Mouse (Mus musculus) midbrain, embryonic 11.5 days (tissue): ENCODE data around the gene Lrrc74a. TPM values are rescaled to one million over a fixed set of nuclear protein-coding genes. Genes with fewer than 3 reads are reported as not detected.

Experiments used
- ATAC-seq: fragments of 200-750 bp; cut with Nextera tagmentation; 2 replicates; pipeline ENCODE4 v1.8.0; 2017; ENCODE audit warnings: moderate TSS enrichment, moderate library complexity; ENCODE audit not compliant: low FRiP score
- DNase-seq: peaks from one replicate; pipeline ENCODE4 v3.0.0; 2015; ENCODE audit warnings: low spot score; ENCODE audit errors: missing footprints
- H3K27ac ChIP-seq: fragments of 300-500 bp; sonication (generic); 2 replicates; pipeline ENCODE4 v1.5.1; 2014; ENCODE audit warnings: low read depth, low read length
- H3K27me3 ChIP-seq: fragments of 300-500 bp; sonication (generic); 2 replicates; pipeline ENCODE4 v1.6.1; 2014; ENCODE audit warnings: mild to moderate bottlenecking, low read length, moderate library complexity, mixed read lengths; ENCODE audit not compliant: control insufficient read depth, insufficient read depth
- H3K36me3 ChIP-seq: fragments of 300-500 bp; sonication (generic); 2 replicates; pipeline ENCODE4 v1.6.1; 2014; ENCODE audit warnings: mild to moderate bottlenecking, low read length, moderate library complexity, mixed read lengths; ENCODE audit not compliant: control insufficient read depth, insufficient read depth
- H3K4me1 ChIP-seq: fragments of 300-500 bp; sonication (generic); 2 replicates; pipeline ENCODE4 v1.6.1; 2014; ENCODE audit warnings: low read length; ENCODE audit not compliant: control insufficient read depth, insufficient read depth
- H3K4me2 ChIP-seq: fragments of 300-500 bp; sonication (generic); 2 replicates; pipeline ENCODE4 v1.6.1; 2014; ENCODE audit warnings: mild to moderate bottlenecking, moderate library complexity
- H3K4me3 ChIP-seq: fragments of 300-500 bp; sonication (generic); 2 replicates; pipeline ENCODE4 v1.5.1; 2014; ENCODE audit warnings: low read depth, low read length
- H3K9ac ChIP-seq: fragments of 300-500 bp; sonication (generic); 2 replicates; pipeline ENCODE4 v1.6.1; 2014; ENCODE audit warnings: low read length
- H3K9me3 ChIP-seq: fragments of 300-500 bp; sonication (generic); 2 replicates; pipeline ENCODE4 v1.6.1; 2016; ENCODE audit warnings: low read length; ENCODE audit not compliant: control insufficient read depth
- WGBS: fragments of 180-500 bp; shearing (Covaris S2); extraction: QIAGEN DNeasy Blood & Tissue Kit; methylation state at CpG from one replicate; pipeline ENCODE4 v1.1.7; 2014; 5-methylcytosine and 5-hydroxymethylcytosine counted together
- polyA plus RNA-seq: library from polyadenylated mRNA; unstranded; fragments of >200 nt; fragmentation: Nextera tagmentation; extraction: Ambion mirVana; gene quantifications from 2 replicates; pipeline ENCODE4 v1.2.1, GENCODE M21; 2014

Gene Lrrc74a
- polyA plus RNA-seq, 1 experiment from 2014 or later, result not detected

DNA sequence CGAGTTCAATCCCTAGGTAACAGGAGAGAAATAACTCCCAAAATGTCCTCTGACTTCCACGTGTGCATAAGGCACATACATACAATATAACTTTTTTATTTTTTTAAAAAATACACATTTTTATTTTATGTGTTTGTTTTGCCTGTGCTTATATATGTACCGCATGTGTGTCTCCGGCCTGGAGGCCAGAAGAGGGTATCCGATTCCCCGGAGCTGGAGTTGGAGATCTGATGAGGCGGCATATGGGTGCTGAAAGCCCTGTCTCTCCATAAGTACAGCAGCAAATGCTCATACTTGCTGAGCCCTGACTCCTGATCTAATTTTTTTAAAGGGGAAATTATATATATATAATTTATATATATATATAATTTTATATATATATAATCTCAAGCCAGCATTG is 65.6 kb downstream of the Lrrc74a start:
- no peak overlapping the region for H3K27ac ChIP-seq
- H3K27me3 ChIP-seq, result peaks cover 6% of the 10 kb centered on the region
- H3K4me3 ChIP-seq, result no peak overlapping the region
- ATAC-seq (no peak), DNase-seq (no peak)
- no peaks in the 10 kb centered on the region for H3K36me3 ChIP-seq
- 85% methylated on average over 7 of the region's 7 CpGs for WGBS
- no peak overlapping the region for H3K4me2 ChIP-seq
- peaks cover 56% of the 10 kb centered on the region for H3K4me1 ChIP-seq
- no peaks in the 10 kb centered on the region for H3K9me3 ChIP-seq
- H3K9ac ChIP-seq, result no peak overlapping the region

- 18% methylated on average over 4 of the region's 4 CpGs for WGBS
- no peak for DNase-seq
- no peak overlapping the region for H3K4me3 ChIP-seq
- peak overlapping the region; percentile 91 for H3K27ac ChIP-seq
- no peak for ATAC-seq
- H3K9ac ChIP-seq, result peak overlapping the region; percentile 56
- H3K27me3 ChIP-seq, result peaks cover 9% of the 10 kb centered on the region
- peak overlapping the region; percentile 42 for H3K4me2 ChIP-seq
- H3K36me3 ChIP-seq, result no peaks in the 10 kb centered on the region
- H3K9me3 ChIP-seq, result no peaks in the 10 kb centered on the region
- H3K4me1 ChIP-seq, result peaks cover 58% of the 10 kb centered on the region
Observed at GRCm38 (mm10) chr12:86800336-86800735, 66.2 kb downstream of the Lrrc74a start.

- Histone ChIP-seq H3K27me3 (peaks cover 9% of the 10 kb centered on the region), H3K4me1 (peaks cover 60% of the 10 kb centered on the region), H3K4me2 (peak overlapping the region; percentile 42), H3K9ac (peak overlapping the region; percentile 56), H3K36me3 (no peaks in the 10 kb centered on the region), H3K27ac (peak overlapping the region; percentile 91), H3K4me3 (peak overlapping the region; percentile 17; the same call in 1 of the 2 replicates), H3K9me3 (no peaks in the 10 kb centered on the region)
- 0% methylated on average over 7 of the region's 7 CpGs for WGBS
- ATAC-seq (peak; percentile 47; the same call in 1 of the 2 replicates), DNase-seq (no peak)
Observed at GRCm38 (mm10) chr12:86800765-86801147, 66.6 kb downstream of the Lrrc74a start.

- Histone ChIP-seq H3K36me3 (no peaks in the 10 kb centered on the region), H3K4me3 (peak overlapping the region; percentile 17; the same call in 1 of the 2 replicates), H3K27me3 (peaks cover 9% of the 10 kb centered on the region), H3K4me1 (peaks cover 66% of the 10 kb centered on the region), H3K27ac (peak overlapping the region; percentile 91), H3K9me3 (no peaks in the 10 kb centered on the region), H3K4me2 (peak overlapping the region; percentile 42), H3K9ac (peak overlapping the region; percentile 56)
- DNase-seq (peak; percentile 98), ATAC-seq (peak; percentile 82)
- 2% methylated on average over 22 of the region's 23 CpGs for WGBS
Observed at GRCm38 (mm10) chr12:86801148-86802004, 67.2 kb downstream of the Lrrc74a start.

GRCm38 (mm10) chr12:86802005-86802671 is 68.0 kb downstream of the Lrrc74a start:
- H3K9ac ChIP-seq, result peak overlapping the region; percentile 56
- DNase-seq (peak; percentile 93), ATAC-seq (peak; percentile 28; the same call in 1 of the 2 replicates)
- H3K27ac ChIP-seq, result peak overlapping the region; percentile 91
- H3K4me3 ChIP-seq, result no peak overlapping the region
- WGBS, result 3% methylated on average over 17 of the region's 17 CpGs
- peaks cover 74% of the 10 kb centered on the region for H3K4me1 ChIP-seq
- H3K36me3 ChIP-seq, result no peaks in the 10 kb centered on the region
- no peaks in the 10 kb centered on the region for H3K9me3 ChIP-seq
- peaks cover 9% of the 10 kb centered on the region for H3K27me3 ChIP-seq
- H3K4me2 ChIP-seq, result peak overlapping the region; percentile 42

GRCm38 (mm10) chr12:86802899-86803298 is 68.7 kb downstream of the Lrrc74a start:
- H3K4me2 ChIP-seq, result no peak overlapping the region
- DNase-seq (no peak), ATAC-seq (no peak)
- no peak overlapping the region for H3K4me3 ChIP-seq
- H3K27ac ChIP-seq, result peak overlapping the region; percentile 91
- H3K9me3 ChIP-seq, result no peaks in the 10 kb centered on the region
- H3K27me3 ChIP-seq, result peaks cover 9% of the 10 kb centered on the region
- no peak overlapping the region for H3K9ac ChIP-seq
- peaks cover 81% of the 10 kb centered on the region for H3K4me1 ChIP-seq
- no peaks in the 10 kb centered on the region for H3K36me3 ChIP-seq
- WGBS, result 47% methylated on average over 3 of the region's 3 CpGs

DNA sequence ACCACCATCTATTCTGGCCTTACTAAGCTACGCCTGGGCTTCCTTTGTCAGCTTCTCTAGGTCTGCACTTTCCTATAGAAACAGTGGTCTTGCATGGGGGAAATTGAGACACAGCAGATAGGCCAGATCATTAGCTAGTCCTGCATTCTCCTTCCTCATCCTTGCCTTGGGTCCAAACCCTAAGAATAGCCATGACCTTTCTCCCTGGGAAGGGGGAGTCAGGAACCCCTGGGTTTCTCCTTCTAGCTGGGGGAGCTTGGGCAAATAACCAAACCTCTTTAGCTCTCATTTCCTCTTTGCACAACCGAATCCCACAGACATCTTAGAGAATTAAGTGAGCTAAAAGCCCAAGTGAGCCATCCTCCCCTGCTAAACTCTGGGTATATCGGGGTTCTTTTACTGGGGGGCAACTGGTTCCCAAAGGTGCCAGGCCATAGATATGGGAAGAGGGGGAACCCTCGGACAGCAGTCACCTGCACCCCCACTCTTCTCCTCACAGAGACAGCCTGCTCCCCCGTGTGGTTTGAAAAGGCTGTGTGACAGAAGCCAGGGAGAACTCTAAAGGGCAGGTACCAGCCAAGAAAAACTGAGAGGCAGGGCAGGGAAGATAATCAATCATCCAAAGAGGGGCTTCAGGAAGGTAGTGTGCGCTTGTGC is 69.6 kb downstream of the Lrrc74a start:
- no peak overlapping the region for H3K4me3 ChIP-seq
- H3K27ac ChIP-seq, result 0 out of 2 replicates have a peak overlapping the region, but pooled peaks have one; percentile 4
- no peaks in the 10 kb centered on the region for H3K9me3 ChIP-seq
- no peaks in the 10 kb centered on the region for H3K36me3 ChIP-seq
- H3K9ac ChIP-seq, result no peak overlapping the region
- DNase-seq, result no peak
- peaks cover 9% of the 10 kb centered on the region for H3K27me3 ChIP-seq
- H3K4me2 ChIP-seq, result no peak overlapping the region
- ATAC-seq, result no peak
- 67% methylated on average over 6 of the region's 6 CpGs for WGBS
- peaks cover 88% of the 10 kb centered on the region for H3K4me1 ChIP-seq

DNA sequence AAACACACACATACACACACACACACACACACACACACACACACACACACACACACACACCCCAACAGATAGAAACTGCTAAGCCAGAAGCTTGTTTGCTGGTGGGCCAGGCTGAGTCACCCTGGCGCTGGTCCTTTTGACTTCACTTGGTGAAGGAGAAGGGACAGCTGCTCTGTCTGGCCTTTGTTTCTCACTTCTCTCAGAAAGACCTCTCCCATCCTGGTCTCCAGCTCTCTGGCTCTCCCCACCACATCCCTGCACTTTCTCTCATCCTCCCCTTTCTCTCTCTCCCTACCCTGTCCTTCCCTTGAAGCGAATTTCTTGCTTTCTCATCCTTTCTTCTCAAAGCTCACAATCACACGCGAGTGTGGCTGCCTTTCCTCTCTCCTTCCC is 70.1 kb downstream of the Lrrc74a start:
- WGBS, result 41% methylated on average over 4 of the region's 4 CpGs
- Histone ChIP-seq H3K4me1 (peaks cover 85% of the 10 kb centered on the region), H3K36me3 (no peaks in the 10 kb centered on the region), H3K9ac (no peak overlapping the region), H3K27ac (no peak overlapping the region), H3K27me3 (peaks cover 9% of the 10 kb centered on the region), H3K4me2 (no peak overlapping the region), H3K9me3 (no peaks in the 10 kb centered on the region), H3K4me3 (no peak overlapping the region)
- ATAC-seq (no peak), DNase-seq (peak; percentile 86)
